Mouse (Mus musculus) lung, postnatal 4 days (tissue): ENCODE data around the gene Flt4.

Source experiments
- DNase-seq, 2 experiments: peaks; one replicate each; pipeline ENCODE4 v3.0.0; 2021

Flt4 gene

DNA sequence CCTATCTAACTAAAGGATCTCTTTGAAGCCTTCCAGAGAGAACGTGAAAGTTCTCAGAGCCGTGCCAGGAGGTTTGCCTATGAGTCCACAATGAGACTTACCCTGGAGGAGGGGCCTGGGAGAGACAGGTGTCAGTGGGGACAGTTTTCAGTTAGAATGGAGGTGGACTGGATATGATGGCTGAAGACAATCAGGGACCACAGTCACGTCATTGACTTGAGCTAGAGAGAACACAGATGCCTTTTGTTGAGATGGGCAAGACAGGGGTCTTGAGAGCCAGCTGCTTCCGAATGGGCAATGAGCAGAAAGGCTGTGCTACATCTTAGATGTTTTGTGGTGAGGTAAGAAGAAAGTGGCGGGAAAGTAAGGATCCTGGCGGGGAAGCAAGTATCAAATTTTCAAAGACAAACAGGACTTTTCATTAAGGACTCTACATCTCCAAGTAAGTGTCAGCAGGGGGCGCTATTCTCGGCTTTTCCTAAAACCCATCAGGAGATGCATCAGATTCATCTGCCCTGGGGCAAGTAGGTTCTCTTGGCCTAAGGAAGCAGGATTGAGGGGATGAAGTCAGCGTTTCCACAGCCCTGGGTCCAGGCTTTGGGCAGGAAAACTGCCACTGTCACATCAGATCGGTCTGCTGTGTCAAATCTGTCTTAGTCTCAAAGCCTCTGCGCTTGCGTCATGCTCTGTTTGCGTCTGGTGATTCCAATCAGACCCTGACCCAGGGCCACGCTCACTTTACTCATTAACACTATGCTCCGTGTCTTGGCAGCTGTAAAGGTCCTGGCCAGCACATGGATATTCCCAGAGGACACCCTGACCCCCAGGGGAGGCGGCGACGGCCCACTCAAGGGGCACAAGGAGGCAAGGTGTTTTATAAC is 41.3 kb downstream of the Flt4 start:
- peak in 1 of 2 experiments; percentile 24 for DNase-seq

DNA sequence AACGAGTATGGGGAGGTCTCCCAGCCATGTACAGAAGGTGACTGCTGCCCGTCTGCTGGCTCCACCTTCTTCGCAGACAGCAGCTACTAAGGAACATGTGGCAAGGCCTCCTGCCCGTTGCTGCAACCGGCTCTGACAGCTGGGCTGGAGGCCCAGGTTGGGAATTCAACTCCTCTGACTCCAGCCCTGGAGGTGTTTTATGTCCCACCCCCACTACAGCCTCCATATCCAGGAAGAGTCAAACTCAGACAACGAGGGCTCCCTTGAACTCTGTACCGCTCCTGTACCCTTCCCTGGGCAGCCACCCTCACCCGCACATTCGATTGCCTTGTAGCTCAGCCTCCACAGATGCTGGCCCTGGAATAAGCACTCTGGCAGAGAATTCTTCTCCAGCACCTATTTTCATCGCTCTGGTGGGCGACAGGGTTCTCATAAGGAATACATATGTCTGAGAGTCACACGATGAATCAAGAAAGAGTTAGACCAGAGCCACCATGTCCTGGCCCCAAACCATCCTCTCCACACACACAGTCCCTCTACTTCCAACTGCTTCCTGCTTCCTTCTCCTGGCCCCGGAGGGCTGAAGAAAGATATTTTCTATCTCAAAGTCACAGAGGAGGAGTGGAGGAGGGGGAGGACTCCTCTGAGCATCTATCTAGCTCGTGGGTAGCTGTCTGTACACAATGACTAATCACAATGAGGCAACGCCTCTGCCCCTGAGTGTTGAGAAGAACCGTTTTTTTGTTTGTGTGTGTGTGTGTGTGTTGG is 42.1 kb downstream of the Flt4 start:
- DNase-seq: no peak

DNA sequence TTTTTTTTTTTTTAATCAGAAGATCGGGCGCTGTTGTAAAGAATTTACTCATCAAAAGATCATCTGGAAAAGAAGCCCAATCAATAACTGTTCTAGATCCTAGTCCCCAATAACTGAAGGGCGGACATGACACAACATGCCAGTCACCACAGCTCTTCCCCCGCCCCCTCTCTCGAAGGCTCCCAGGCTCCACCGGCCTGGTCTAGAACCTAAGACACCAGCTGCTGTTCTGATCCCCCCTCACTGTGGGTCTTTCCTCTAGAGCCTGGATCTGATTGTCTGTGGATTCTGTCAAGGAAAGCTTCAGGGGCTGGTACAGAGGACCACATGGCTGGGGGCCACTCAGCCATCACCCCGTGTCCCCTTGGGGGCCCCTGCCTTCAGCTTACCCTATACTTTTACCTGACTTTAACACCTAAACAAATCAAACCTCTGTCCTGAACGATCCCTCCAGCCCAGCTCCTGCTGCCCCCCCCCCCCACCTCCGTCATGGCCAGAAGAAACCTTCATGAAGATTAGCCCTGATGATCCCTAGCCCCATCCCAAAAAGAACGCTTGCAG is 42.8 kb downstream of the Flt4 start:
- no peak for DNase-seq

DNA sequence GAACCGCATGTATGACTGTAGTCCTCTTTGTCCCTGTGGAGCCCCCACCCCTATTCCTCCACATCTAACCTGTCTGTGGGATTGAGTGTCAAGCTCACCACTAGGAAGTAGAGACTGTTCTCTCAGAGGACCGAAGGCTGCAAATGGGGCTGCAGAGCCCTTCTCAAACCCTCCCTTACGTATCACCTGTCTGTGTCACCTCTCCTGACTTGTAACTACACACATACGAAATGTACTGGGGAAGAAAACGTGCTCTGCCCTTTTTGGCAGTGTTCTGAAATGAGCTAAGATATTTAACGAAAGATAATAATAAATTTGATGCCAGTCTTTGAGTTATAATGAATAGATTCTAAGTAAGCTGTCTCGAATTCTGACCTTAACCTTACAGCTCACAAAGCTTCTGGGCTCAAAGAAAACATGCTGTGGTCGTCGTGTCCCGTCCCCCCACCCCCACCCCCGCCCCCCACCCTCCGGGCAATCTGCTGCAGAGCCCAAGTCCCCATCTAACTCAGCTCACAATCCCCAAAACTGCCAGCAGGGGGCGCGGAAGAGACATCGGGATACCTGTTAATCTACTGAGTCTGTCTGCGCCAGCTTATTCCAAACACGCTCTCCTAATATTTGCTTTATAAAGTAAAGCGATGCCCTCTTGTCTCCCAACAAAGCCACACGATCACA is 43.5 kb downstream of the Flt4 start:
- DNase-seq: peak; percentile 79 to 85

DNA sequence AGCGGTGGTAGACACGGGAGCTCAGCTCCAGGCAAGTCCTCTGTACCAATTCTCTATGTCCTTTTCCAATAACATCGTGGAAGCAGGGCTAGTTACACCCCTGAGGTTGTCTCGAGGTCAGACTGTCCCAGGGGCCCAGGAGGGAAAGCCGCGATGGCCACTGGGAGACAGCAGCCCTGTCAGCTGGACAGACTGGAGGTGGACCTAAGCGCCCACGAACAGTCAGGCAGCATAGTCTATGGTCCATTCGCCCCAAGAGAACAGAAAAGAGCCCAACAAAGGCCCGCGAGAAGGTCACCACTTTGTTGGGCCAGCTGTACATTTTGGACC is 44.0 kb downstream of the Flt4 start:
- DNase-seq: no peak

DNA sequence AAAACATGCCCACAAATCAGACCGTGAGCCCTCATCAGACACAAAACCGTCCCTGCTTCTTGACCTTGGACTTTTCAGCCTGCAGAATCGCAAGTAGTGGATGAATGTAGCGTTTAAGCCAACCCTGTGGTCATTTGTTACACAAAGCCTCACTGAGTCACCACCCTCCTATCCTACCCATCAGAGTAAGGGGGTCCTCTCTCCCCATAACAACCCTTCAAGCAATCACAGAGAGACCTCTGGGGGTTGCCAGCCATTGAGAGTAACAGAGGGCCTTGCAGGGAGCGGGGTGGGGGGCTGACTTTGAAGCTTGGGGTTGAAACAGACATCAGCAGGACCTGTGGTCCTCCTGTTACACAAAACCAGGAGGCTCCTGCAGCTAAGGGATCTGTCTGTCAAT is 45.6 kb downstream of the Flt4 start:
- no peak for DNase-seq

DNA sequence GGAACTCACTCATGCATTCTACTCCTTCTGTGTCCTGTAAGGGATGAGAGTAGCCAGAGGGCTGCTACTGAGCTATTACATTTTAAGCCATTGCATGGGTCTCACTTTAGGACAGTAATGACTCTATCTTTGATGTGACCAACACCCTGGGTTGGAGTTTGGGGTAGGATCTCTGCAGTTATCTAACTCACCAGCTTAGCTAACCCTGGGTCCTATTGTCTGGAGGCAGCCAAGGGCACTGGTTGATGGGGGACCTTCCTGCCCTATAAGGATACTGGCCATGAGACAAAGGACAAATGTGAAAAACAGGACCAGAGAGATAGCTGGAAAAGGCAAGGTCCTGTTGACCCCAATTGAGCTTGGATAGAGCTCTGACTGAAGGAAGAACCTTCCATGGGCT is 46.4 kb downstream of the Flt4 start:
- no peak for DNase-seq

DNA sequence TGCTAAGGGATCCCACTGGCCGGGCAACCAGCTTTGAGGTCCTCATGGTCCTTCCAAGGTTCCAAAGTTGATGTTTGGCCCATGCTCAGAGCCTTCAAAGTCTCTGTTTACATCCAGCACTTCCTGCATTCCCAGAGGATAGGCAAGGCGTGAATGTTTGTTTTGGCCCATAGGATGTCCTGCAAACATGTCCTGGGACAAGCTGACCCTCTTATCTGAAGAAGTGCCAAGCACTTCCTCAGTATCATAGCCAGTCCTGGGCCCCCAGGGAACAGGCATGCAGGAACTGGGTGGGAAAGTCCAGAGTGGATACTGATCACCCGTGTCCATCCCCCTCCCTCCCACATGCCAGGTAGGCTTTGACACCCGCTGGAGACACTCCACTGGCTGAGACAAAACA is 49.0 kb downstream of the Flt4 start:
- peak; percentile 50 to 62 for DNase-seq

DNA sequence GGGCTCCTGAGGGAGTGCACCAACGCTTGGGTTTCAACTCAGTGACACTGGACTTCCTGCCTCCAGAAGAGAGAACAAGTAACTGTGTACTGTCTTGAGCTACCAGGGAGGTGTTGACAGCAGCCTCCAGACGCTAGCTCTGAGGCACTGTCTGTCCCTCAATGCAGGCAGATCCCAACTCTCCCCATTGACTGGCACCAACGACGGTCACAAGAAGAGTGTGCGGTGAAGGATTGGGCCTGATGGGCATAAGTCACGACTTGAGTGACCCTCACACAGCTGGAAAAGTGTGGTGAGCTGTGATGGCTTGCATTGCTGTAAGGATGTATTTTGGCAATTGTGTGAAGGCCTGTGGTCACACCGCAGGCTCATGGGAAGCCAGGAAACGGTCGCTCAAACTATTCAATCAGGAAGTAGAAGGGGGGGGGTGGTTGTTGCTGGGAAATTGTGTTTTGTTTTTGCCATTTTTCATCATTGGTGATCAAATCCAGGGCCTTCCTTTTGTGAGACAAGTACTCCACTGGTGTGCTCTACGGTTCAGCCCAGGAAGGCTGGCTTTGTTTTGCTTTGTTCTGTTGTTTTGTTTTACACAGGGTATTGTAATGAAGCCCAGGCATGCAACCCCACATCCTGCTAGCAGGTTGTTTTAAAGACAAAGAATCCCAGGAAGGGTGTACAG is 49.9 kb downstream of the Flt4 start:
- DNase-seq: peak; percentile 43 to 76

DNA sequence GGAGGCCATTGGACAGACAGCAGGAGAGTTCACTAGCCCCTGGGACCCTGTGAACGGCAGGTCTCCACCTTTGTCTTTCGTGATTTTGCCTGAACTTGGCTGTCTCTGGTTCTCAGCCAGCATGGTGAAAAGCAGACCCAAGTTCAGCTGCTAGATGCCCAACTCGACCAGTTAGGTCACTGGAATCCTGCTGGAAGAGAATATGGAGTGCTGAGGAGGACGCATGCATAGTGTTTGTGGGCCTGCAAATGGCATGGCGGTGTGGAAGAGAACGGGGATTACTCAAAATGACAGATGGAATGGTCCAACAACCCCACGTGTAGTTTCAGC is 50.4 kb downstream of the Flt4 start:
- DNase-seq: no peak

DNA sequence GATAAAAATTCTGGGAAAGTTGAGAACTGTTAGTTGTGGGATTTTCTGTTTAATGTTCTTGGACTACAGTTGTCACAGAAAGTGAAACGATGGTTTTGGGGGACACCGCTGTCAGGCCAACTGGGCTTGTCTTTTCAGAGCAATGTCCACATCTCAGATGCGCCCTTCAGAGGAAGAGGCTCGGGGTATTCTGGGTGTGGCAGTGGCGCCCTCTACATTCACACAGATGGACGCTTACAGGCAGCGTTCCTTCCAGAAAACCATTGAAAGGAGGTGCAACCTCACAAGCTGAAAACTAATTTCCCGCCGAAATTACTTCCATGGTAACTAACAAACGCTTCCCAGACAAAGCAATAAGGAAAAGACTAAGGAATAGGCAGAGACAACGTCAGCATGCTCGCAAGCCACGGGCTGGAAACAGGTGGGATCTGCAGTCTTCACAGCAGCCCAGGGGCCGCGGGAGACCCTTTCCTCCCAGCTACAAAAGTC is 53.3 kb downstream of the Flt4 start:
- no peak for DNase-seq

DNA sequence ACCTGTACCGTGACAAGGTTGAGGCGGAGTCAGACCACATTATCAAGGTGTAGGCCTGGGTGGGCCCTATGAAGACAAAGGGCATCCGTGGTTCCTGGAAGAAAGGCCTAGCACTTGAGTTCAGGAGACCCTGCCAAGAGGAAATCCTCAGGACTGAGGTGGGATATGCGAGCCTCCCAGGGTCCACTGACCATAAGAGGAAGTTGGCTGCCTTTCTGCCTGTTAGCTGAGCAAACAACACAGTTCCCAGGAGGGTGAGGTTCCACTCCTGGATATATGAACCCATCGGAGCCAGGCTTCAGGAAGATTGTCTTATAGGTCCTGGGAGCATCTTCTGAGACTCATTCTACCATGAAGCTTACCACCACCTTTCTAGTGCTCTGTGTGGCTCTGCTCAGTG is 54.2 kb downstream of the Flt4 start, which contains the start of gene Scgb3a1:
TSS of gene Scgb3a1 (plus strand) at position 301 of the 400 bp plus-strand sequence.
- no peak for DNase-seq

DNA sequence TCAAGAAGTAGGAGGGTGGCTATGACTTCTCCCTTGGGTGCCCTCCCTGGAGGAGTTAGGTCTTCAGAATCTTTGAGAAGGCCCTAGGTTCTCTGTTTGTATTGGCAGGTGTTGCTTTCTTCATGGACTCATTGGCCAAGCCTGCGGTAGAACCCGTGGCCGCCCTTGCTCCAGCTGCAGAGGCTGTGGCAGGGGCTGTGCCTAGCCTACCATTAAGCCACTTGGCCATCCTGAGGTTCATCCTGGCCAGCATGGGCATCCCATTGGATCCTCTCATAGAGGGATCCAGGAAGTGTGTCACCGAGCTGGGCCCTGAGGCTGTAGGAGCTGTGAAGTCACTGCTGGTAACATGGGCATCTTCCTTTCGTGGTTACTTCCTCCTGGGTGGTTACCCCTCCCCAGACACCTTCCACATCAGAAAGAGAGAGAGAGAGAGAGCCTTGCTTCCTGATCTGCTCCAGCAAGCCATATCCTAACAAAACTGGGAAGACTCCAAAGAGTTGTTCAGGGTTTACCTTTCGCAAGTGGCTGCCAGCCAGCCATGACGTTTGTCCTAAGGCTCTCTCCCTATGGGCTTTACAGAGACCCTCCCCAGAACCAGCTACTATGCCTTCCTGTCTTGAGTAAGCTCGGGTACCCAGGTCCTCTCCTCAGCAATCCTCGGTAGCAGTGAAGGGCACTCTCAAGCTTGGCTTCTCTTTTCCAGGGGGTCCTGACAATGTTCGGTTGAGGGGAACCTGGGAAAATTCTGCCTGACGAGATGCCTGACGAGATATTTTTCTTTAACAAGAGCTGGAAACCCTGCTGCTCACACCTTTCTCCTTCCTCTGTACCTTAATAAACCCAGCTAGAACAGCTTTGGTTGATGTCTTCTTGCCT is 55.4 kb downstream of the Flt4 start:
- DNase-seq: no peak

DNA sequence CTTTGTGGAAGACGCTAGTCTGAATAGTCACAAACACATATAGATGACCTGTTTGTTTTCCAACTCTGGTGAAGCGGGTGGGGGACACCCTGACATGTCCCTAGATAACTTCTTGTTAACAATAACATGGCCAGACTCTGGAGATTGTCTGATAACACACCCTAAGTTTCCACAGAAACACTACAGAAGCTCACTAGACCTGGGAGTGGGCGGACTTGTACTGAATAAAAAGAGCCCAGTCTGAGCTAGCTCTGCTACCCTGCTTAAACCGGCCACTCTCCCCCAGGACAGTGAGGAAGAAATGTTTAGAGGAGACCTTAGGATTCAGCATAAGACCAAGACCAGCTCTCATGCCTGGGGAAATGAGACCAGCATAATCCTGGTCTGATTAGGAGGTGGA is 56.4 kb downstream of the Flt4 start:
- DNase-seq: no peak

DNA sequence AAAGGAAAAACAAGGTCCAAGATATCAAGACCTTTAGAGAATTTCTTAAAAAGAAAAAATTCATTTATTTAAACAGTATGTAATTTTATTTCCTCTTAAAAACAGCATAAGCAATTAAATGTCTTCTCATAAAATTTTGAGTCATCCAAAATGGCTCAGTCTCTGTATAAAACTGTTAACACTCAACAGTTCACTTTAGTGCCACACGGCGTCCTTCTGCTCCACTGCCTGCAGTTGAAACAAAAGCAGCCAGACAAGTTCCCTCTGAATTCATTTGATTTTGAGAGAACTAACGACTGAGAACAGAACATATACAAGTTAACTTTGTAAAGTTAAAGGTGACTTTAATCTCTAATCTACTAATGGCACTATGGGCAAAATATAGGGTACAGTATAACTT is 64.4 kb downstream of the Flt4 start:
- DNase-seq: no peak

DNA sequence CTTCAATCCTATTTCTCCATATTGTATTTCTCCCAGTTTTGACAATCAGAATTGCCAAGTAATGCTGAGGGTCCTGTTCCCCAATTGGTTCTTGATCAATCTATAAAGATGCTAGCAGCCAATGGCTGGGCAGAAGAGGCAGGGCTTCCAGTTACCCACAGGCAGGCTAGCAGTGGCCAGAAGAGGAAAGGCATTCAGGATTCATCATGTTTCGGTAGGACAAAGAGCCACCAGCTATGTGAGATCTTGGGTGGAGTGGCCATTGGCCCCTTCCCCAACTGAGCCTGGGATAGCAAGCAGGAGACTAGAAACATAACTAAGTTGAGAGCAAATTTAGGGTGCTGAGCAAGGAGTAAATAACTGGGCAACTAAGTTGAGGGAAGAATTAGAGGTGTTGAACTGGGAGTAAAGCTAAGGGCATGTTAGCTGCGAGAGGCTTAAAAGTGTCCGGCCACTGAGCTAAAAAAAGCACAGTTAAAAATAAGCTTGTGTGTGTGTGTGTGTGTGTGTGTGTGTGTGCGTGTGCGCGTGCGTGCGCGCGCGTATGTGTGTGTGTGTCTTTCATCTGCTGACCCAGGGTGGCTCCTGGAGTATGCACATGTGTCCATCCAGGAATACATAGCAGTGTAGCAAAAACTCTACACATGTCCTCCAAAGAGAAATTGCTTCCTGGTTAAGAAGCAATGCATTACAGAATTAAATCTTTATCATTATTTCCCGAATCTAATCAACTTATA is 75.3 kb downstream of the Flt4 start:
- no peak for DNase-seq

DNA sequence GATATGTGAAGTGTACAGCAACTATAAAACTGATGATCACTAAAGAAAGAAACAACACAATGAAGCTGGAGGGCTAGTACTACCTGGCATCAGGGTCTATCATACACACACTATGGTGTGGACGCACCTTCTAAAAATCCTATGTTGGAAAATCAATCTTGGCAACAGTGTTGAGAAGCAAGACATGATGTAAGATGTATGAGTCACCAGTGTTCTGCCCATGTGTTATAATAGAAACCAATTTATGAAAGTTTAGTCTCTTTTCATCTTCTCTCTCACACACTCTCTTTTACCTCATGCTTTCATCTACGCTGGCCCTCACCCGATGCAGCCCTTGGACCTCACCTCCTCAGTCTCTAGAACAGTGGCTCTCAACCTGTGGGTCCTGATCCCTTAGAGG is 86.0 kb downstream of the Flt4 start:
- no peak for DNase-seq

DNA sequence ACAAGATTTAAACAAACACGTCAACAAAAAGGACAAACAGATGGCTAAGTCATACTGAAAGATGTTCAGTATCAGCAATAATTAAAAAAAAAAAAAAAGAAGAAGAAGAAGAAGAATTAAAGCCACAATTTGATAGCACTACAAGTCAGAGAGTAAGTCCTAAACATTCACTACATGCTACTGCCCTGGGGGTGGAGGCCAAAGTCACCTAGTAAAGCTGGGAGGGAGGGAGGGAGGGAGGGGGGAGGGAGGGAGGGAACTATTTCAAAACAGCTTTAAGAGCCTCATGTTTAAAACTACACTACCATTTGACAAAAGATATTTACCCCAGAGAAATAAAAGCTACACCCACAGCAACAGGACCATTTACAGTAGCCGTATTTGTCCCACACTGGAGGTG is 86.6 kb downstream of the Flt4 start:
- no peak for DNase-seq

DNA sequence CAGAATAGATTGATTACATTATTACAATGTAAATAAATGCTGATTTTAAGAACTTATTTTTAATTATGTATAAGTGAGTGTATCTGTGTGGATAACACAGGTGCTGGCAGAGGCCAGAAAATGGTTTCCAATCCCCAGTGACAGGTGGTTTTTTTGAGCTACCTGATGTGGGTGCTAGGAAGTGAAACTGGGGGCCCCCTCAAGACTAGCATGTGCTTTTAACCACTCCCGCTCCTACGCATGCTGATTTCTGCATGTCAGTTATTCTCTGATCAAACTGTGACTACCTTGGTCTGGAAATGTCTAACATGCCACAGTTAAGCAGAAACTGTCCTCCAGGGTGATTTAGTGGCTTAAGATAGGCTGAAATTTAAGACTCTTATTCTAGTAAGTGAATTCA is 87.4 kb downstream of the Flt4 start:
- no peak for DNase-seq

DNA sequence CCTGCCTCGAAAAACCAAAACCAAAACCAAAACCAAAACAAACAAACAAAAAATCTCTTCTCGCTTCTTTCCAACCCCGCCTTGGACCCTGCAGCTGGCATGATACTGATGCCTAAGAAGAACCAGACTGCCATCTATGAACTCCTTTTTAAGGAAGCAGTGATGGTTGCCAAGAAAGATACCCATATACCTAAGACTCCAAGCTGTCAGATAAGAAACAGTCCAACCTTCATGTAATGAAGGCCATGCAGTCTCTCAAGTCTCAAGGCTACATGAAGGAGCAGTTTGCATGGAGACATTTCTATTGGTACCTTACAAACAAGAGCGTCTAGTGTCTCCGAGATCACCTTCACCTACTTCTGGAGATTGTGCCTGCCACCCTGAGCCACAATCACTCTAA is 88.7 kb downstream of the Flt4 start:
- no peak for DNase-seq

DNA sequence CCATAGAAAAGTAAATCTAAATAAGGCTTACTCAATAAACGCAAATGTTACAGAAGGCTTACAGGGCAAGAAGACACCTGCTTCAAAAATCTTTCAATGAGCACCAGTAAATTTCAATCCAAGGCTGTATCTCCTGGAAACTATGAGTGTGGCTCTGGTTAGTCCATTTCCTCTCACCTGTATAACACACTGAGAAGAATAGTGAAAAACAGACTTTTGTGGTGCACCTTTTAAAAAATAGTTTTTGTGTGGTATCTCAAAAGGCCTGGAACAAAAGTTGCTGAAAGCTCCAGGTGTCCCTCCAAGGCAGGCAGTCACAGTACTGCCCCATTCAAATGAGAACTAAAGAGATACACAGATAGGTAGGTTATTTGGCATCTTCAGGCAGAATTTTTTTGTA is 90.0 kb downstream of the Flt4 start:
- no peak for DNase-seq
